Mouse (Mus musculus) heart, postnatal 10 days (tissue): ENCODE data around the gene Rps15a. TPM values are rescaled to one million over a fixed set of nuclear protein-coding genes. Genes with fewer than 3 reads are reported as not detected.

Source experiments
- total RNA-seq, 2 experiments: library from RNA; stranded (reverse); gene quantifications; 2 replicates each; pipeline ENCODE4 v1.2.3; 2021

Rps15a gene
- total RNA-seq, 2 experiments from 2014 or later: 675 to 681 TPM

Other genes starting within 250 kb of the Rps15a start
- 10 to 100 TPM; 49.7 to 56.8 TPM for gene Arl6ip1, start 13.5 kb upstream of the Rps15a start, total RNA-seq
- gene Smg1, start 127.5 kb upstream of the Rps15a start, total RNA-seq: 10 to 100 TPM; 52.3 to 57.2 TPM